Mouse (Mus musculus): ENCODE measurements at regions not wholly inside any gene's neighbourhood (a gene's known extent, or its start where the extent isn't known, plus 50 kb on each side); places are given as distances from the start of the nearest gene placed in this dataset.

DNA sequence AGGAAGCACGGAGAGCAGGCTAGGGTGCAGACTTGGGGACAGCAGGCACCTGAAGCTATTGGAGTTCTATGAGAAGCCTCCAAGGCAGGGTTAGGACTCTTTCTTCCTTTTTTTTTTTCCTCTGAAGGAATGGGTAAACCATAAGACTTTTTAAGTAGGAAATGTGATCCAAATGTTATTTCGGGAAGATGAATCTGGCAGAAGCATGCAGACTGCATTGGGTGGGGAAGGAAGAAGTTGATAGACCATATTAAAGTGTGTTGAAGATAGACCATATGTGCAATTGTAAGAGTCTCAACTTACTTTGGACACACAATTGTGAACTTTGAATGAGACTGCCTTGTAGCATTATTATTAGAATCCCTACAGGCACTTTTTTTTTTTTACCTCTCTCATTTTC lies 304.5 kb downstream of the Ndfip2 start:
- TF ChIP-seq CTCF (IDR thresholded peaks at IDR 0.05; ENCODE audit: borderline replicate concordance, insufficient read depth, low read length) (no peak), POLR2A (IDR thresholded peaks at IDR 0.05; ENCODE audit: low read depth, low read length) (no peak)

Data from embryonic fibroblast, embryonic 13.5 days (primary cell).